Mouse (Mus musculus) bone marrow macrophage, adult 2 months (primary cell): ENCODE results near the gene Tbx21. TPM values are rescaled to one million over a fixed set of nuclear protein-coding genes. Genes with fewer than 3 reads are reported as not detected.

Experiments
- H3K27ac ChIP-seq: 2 replicates; pipeline ENCODE4 v1.5.1; 2012; ENCODE audit warnings: low read depth, low read length; ENCODE audit not compliant: insufficient read depth
- H3K4me1 ChIP-seq: 2 replicates; pipeline ENCODE4 v1.6.1; 2012; ENCODE audit warnings: low read length; ENCODE audit not compliant: control insufficient read depth, insufficient read depth
- H3K4me3 ChIP-seq: 2 replicates; pipeline ENCODE4 v1.5.1; 2012; ENCODE audit warnings: mild to moderate bottlenecking, low read length, moderate library complexity; ENCODE audit not compliant: insufficient read depth
- CTCF ChIP-seq: IDR thresholded peaks from 2 replicates; pipeline ENCODE4 v1.5.1; 2012; ENCODE audit warnings: low read depth, mild to moderate bottlenecking, low read length, moderate library complexity
- POLR2A ChIP-seq: IDR thresholded peaks from 2 replicates; pipeline ENCODE4 v1.6.1; 2012; ENCODE audit warnings: mild to moderate bottlenecking, low read depth, low read length, borderline replicate concordance
- polyA plus RNA-seq: library from polyadenylated mRNA; stranded (reverse); fragments of >200 nt; gene quantifications from 2 replicates; pipeline ENCODE4 v1.2.4, GENCODE M21; 2012; ENCODE audit not compliant: missing spikeins, insufficient read depth, insufficient read length

Tbx21 gene
- polyA plus RNA-seq, 1 experiment, result not detected

GRCm38 (mm10) chr11:97148591-97148990, 33.5 kb upstream of the Tbx21 start:
- Histone ChIP-seq H3K27ac (peak overlapping the region; percentile 32), H3K4me1 (peaks cover 18% of the 10 kb centered on the region), H3K4me3 (peak overlapping the region; percentile 76)
- TF ChIP-seq POLR2A (no peak), CTCF (no peak)

- H3K4me3 ChIP-seq, result no peak overlapping the region
- TF ChIP-seq POLR2A (no peak), CTCF (no peak)
- H3K4me1 ChIP-seq, result peaks cover 25% of the 10 kb centered on the region
- no peak overlapping the region for H3K27ac ChIP-seq
These were observed 32.2 kb upstream of the Tbx21 start for GRCm38 (mm10) chr11:97147333-97147732.

GRCm38 (mm10) chr11:97146724-97147123, 31.6 kb upstream of the Tbx21 start:
- Histone ChIP-seq H3K27ac (no peak overlapping the region), H3K4me1 (peaks cover 23% of the 10 kb centered on the region), H3K4me3 (no peak overlapping the region)
- TF ChIP-seq POLR2A, result no peak
- TF ChIP-seq CTCF, result peak; percentile 96

- no peak for TF ChIP-seq POLR2A
- Histone ChIP-seq H3K27ac (no peak overlapping the region), H3K4me1 (peaks cover 31% of the 10 kb centered on the region)
These were observed 30.8 kb upstream of the Tbx21 start for GRCm38 (mm10) chr11:97145951-97146350.

GRCm38 (mm10) chr11:97145320-97145719, 30.2 kb upstream of the Tbx21 start:
- Histone ChIP-seq H3K4me1 (peaks cover 34% of the 10 kb centered on the region), H3K4me3 (no peak overlapping the region), H3K27ac (no peak overlapping the region)
- TF ChIP-seq POLR2A (no peak), CTCF (no peak)

More at GRCm38 (mm10) chr11:97145951-97146350, 30.8 kb upstream of the Tbx21 start:
- no peak overlapping the region for H3K4me3 ChIP-seq

- no peak overlapping the region for H3K4me3 ChIP-seq
- H3K27ac ChIP-seq, result peak overlapping the region; percentile 19; the same call in 1 of the 2 replicates
- TF ChIP-seq POLR2A (no peak), CTCF (no peak)
- H3K4me1 ChIP-seq, result peaks cover 34% of the 10 kb centered on the region
These were observed 28.2 kb upstream of the Tbx21 start for GRCm38 (mm10) chr11:97143196-97143900.

- no peak for TF ChIP-seq POLR2A
- TF ChIP-seq CTCF, result no peak
- Histone ChIP-seq H3K27ac (peak overlapping the region; percentile 90), H3K4me1 (peaks cover 30% of the 10 kb centered on the region), H3K4me3 (peak overlapping the region; percentile 18; the same call in 1 of the 2 replicates)
These were observed 27.1 kb upstream of the Tbx21 start for GRCm38 (mm10) chr11:97142159-97142608.

GRCm38 (mm10) chr11:97140811-97141210, 25.7 kb upstream of the Tbx21 start:
- Histone ChIP-seq H3K4me1 (peaks cover 30% of the 10 kb centered on the region), H3K27ac (no peak overlapping the region), H3K4me3 (no peak overlapping the region)
- TF ChIP-seq CTCF, result no peak
- TF ChIP-seq POLR2A, result no peak

- Histone ChIP-seq H3K4me3 (no peak overlapping the region), H3K27ac (no peak overlapping the region)
These were observed 24.1 kb upstream of the Tbx21 start for GRCm38 (mm10) chr11:97139256-97139655.

GRCm38 (mm10) chr11:97138554-97139226, 23.6 kb upstream of the Tbx21 start:
- TF ChIP-seq CTCF (no peak), POLR2A (no peak)
- H3K27ac ChIP-seq, result no peak overlapping the region
- peaks cover 25% of the 10 kb centered on the region for H3K4me1 ChIP-seq
- no peak overlapping the region for H3K4me3 ChIP-seq

More at GRCm38 (mm10) chr11:97139256-97139655, 24.1 kb upstream of the Tbx21 start:
- H3K4me1 ChIP-seq, result peaks cover 30% of the 10 kb centered on the region
- no peak for TF ChIP-seq CTCF
- no peak for TF ChIP-seq POLR2A
